Mouse (Mus musculus): ENCODE data around the gene Cdk9. TPM values are rescaled to one million over a fixed set of nuclear protein-coding genes. Genes with fewer than 3 reads are reported as not detected.

Gene Cdk9
- polyA plus RNA-seq, 1 experiment from 2014 or later, result 75.1 TPM

DNA sequence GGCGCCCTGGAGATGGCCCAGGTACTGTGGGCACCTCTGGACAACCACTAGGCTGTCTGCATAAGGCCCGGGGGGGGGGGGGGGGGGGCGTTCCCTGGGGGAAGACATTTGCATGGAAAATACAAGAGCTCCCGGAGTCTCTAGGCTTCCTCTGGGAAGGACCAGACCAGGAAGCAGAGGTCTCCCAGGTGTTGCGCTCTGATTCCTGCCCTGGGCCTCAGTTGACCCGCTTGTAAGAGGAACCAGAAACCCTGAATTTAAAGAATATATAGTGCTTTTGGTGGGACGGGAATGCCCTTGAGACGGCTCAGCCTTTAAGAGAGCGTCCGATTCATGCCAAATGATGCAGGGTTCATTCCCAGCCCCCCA, 38.8 kb upstream of the Cdk9 start:
- ATAC-seq (no peak), DNase-seq (ENCODE audit: low spot score) (no peak)
- Histone ChIP-seq H3K4me1 (ENCODE audit: control insufficient read depth, insufficient read depth, low read length) (0 out of 2 replicates have a peak, but pooled peaks cover 12% of the 10 kb centered on the region), H3K9me3 (replicated peaks; ENCODE audit: control insufficient read depth, low read length) (no peaks in the 10 kb centered on the region), H3K27ac (ENCODE audit: low read depth, low read length) (no peak overlapping the region), H3K9ac (ENCODE audit: low read length) (peak overlapping the region; percentile 46), H3K27me3 (replicated peaks; ENCODE audit: control insufficient read depth, insufficient read depth, low read length) (no peaks in the 10 kb centered on the region), H3K4me3 (ENCODE audit: low read depth, low read length) (peak overlapping the region; percentile 16), H3K4me2 (ENCODE audit: low read length) (peak overlapping the region; percentile 48), H3K36me3 (ENCODE audit: control insufficient read depth, insufficient read depth, low read length) (peaks cover 64% of the 10 kb centered on the region)
- WGBS, result 18% methylated on average over 8 of the region's 10 CpGs

- H3K4me2 ChIP-seq (ENCODE audit: low read length), result peak overlapping the region; percentile 48
- peak; percentile 65 for DNase-seq (ENCODE audit: low spot score)
- peak overlapping the region; percentile 16 for H3K4me3 ChIP-seq (ENCODE audit: low read depth, low read length)
- H3K27me3 ChIP-seq (replicated peaks; ENCODE audit: control insufficient read depth, insufficient read depth, low read length), result no peaks in the 10 kb centered on the region
- no peaks in the 10 kb centered on the region for H3K9me3 ChIP-seq (replicated peaks; ENCODE audit: control insufficient read depth, low read length)
- H3K9ac ChIP-seq (ENCODE audit: low read length), result peak overlapping the region; percentile 46
- H3K36me3 ChIP-seq (ENCODE audit: control insufficient read depth, insufficient read depth, low read length), result peaks cover 68% of the 10 kb centered on the region
- no peak overlapping the region; the same call in 1 of the 2 replicates for H3K27ac ChIP-seq (ENCODE audit: low read depth, low read length)
- 0 out of 2 replicates have a peak, but pooled peaks cover 12% of the 10 kb centered on the region for H3K4me1 ChIP-seq (ENCODE audit: control insufficient read depth, insufficient read depth, low read length)
- peak; percentile 81 for ATAC-seq
- WGBS, result 2% methylated on average over 31 of the region's 31 CpGs
These were observed 38.2 kb upstream of the Cdk9 start for GRCm38 (mm10) chr2:32750887-32751664.

- no peak overlapping the region for H3K4me2 ChIP-seq (ENCODE audit: low read length)
- no peak overlapping the region for H3K27ac ChIP-seq (ENCODE audit: low read depth, low read length)
- ATAC-seq, result no peak
- 0 out of 2 replicates have a peak, but pooled peaks cover 12% of the 10 kb centered on the region for H3K4me1 ChIP-seq (ENCODE audit: control insufficient read depth, insufficient read depth, low read length)
- H3K9ac ChIP-seq (ENCODE audit: low read length), result no peak overlapping the region
- no peak for DNase-seq (ENCODE audit: low spot score)
- 78% methylated on average over 7 of the region's 7 CpGs for WGBS
- H3K4me3 ChIP-seq (ENCODE audit: low read depth, low read length), result no peak overlapping the region
- no peaks in the 10 kb centered on the region for H3K27me3 ChIP-seq (replicated peaks; ENCODE audit: control insufficient read depth, insufficient read depth, low read length)
- peaks cover 77% of the 10 kb centered on the region for H3K36me3 ChIP-seq (ENCODE audit: control insufficient read depth, insufficient read depth, low read length)
- no peaks in the 10 kb centered on the region for H3K9me3 ChIP-seq (replicated peaks; ENCODE audit: control insufficient read depth, low read length)
These were observed 37.3 kb upstream of the Cdk9 start for GRCm38 (mm10) chr2:32750199-32750598.

DNA sequence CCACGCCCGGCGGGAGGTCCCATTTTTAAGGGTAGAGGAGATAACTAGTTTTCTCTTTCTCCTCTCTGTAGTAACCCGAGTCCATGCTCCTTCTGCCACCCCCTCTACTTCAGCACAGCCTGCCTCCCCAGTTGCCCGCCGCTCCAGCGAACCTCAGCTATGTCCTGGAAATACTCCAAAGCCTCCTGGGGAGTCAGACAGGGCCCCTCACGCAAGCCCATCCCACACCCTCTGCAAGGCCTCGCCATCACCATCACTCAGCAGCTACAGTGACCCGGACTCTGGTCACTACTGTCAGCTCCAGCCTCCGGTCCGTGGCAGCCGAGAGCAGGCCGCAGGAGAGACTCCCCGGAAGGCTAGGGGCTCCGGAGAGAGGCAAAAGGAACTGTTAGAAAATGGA, 36.2 kb upstream of the Cdk9 start:
- H3K27ac ChIP-seq (ENCODE audit: low read depth, low read length), result no peak overlapping the region
- H3K36me3 ChIP-seq (ENCODE audit: control insufficient read depth, insufficient read depth, low read length), result peaks cover 72% of the 10 kb centered on the region
- H3K4me3 ChIP-seq (ENCODE audit: low read depth, low read length), result no peak overlapping the region
- no peak overlapping the region for H3K4me2 ChIP-seq (ENCODE audit: low read length)
- ATAC-seq (no peak), DNase-seq (ENCODE audit: low spot score) (no peak)
- 87% methylated on average over 16 of the region's 16 CpGs for WGBS
- H3K9ac ChIP-seq (ENCODE audit: low read length), result no peak overlapping the region
- H3K9me3 ChIP-seq (replicated peaks; ENCODE audit: control insufficient read depth, low read length), result no peaks in the 10 kb centered on the region
- H3K27me3 ChIP-seq (replicated peaks; ENCODE audit: control insufficient read depth, insufficient read depth, low read length), result no peaks in the 10 kb centered on the region
- H3K4me1 ChIP-seq (ENCODE audit: control insufficient read depth, insufficient read depth, low read length), result 0 out of 2 replicates have a peak, but pooled peaks cover 12% of the 10 kb centered on the region

GRCm38 (mm10) chr2:32744272-32744982, 31.6 kb upstream of the Cdk9 start:
- Histone ChIP-seq H3K9ac (ENCODE audit: low read length) (no peak overlapping the region), H3K4me1 (ENCODE audit: control insufficient read depth, insufficient read depth, low read length) (no peaks in the 10 kb centered on the region), H3K4me3 (ENCODE audit: low read depth, low read length) (no peak overlapping the region), H3K27me3 (replicated peaks; ENCODE audit: control insufficient read depth, insufficient read depth, low read length) (no peaks in the 10 kb centered on the region), H3K27ac (ENCODE audit: low read depth, low read length) (no peak overlapping the region), H3K36me3 (ENCODE audit: control insufficient read depth, insufficient read depth, low read length) (peaks cover 43% of the 10 kb centered on the region), H3K4me2 (ENCODE audit: low read length) (no peak overlapping the region), H3K9me3 (replicated peaks; ENCODE audit: control insufficient read depth, low read length) (no peaks in the 10 kb centered on the region)
- ATAC-seq, result no peak
- no peak for DNase-seq (ENCODE audit: low spot score)
- WGBS, result 72% methylated on average over 15 of the region's 15 CpGs

DNA sequence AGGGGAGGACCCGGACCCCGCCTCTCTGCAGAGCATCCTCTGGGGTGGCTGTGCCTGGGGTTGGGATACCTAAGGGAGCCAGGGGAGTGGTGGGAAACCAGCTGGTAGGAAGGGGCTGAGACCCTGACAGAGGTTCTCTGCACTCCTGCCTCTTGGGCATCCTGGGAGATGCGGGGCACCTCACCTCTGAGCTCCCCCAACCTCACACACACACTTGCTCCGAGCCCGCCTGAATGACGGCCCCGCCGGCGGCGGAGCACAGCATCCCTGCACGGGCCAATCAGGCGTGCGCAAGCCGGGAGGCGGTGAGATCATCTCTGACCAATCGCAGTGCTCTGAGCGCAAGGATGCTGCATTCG, 29.3 kb upstream of the Cdk9 start:
- ATAC-seq (peak; percentile 94), DNase-seq (ENCODE audit: low spot score) (peak; percentile 94)
- no peaks in the 10 kb centered on the region for H3K4me1 ChIP-seq (ENCODE audit: control insufficient read depth, insufficient read depth, low read length)
- peak overlapping the region; percentile 80 for H3K27ac ChIP-seq (ENCODE audit: low read depth, low read length)
- H3K27me3 ChIP-seq (replicated peaks; ENCODE audit: control insufficient read depth, insufficient read depth, low read length), result no peaks in the 10 kb centered on the region
- peak overlapping the region; percentile 84 for H3K9ac ChIP-seq (ENCODE audit: low read length)
- peak overlapping the region; percentile 79 for H3K4me3 ChIP-seq (ENCODE audit: low read depth, low read length)
- no peaks in the 10 kb centered on the region for H3K9me3 ChIP-seq (replicated peaks; ENCODE audit: control insufficient read depth, low read length)
- H3K36me3 ChIP-seq (ENCODE audit: control insufficient read depth, insufficient read depth, low read length), result peaks cover 24% of the 10 kb centered on the region
- WGBS, result 0% methylated on average over 18 of the region's 18 CpGs
- peak overlapping the region; percentile 97 for H3K4me2 ChIP-seq (ENCODE audit: low read length)

DNA sequence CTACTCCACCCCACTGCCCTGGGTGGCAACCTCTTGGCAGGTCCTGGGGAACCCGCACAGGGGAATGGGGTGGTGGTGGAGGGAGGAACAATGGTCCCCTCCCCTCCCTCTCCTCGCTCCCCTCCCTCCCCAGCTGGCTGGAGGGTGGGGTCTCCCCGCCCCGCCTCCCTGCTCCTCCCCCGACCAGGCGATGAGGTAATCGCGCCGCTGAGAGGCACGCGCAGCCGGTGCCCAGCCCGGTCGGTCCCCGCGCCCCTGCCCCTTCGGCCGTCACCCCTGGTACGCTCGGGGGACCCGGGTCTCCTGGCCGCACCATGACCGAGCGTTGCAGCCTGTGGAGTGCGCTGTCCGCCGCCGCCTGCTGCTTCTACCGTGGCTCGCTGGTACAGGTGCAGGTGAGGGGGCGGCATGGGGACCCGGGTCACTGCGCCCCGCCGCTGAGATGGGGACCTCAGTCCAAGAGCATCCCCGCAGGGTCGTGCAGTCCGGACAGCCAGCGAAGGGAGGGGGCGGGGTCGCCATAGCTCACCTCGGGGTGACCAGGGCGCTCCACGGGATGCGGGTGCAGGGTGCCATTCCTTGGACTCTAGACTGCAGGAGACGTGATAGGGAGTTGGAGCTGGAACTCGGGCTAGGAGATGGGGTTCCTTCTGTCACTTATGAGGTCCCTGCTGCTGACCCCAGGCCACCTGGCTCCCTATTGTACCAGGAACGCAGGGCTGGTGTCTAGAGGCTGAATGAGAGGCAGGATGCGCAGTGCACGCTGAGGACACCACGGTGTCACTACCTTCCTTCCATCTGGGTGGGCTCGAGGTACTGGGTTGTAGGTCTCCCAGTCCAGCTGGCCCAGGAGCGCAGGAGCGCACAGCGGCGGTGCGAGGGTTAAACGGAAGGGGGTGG, 28.6 kb upstream of the Cdk9 start:
- WGBS, result 2% methylated on average over 45 of the region's 58 CpGs
- Histone ChIP-seq H3K4me2 (ENCODE audit: low read length) (peak overlapping the region; percentile 97), H3K4me1 (ENCODE audit: control insufficient read depth, insufficient read depth, low read length) (no peaks in the 10 kb centered on the region), H3K9me3 (replicated peaks; ENCODE audit: control insufficient read depth, low read length) (no peaks in the 10 kb centered on the region), H3K27me3 (replicated peaks; ENCODE audit: control insufficient read depth, insufficient read depth, low read length) (no peaks in the 10 kb centered on the region), H3K27ac (ENCODE audit: low read depth, low read length) (peak overlapping the region; percentile 80), H3K9ac (ENCODE audit: low read length) (peak overlapping the region; percentile 84), H3K4me3 (ENCODE audit: low read depth, low read length) (peak overlapping the region; percentile 79), H3K36me3 (ENCODE audit: control insufficient read depth, insufficient read depth, low read length) (peaks cover 19% of the 10 kb centered on the region)
- DNase-seq (ENCODE audit: low spot score), result peak; percentile 82
- peak; percentile 69 for ATAC-seq

- Histone ChIP-seq H3K9ac (ENCODE audit: low read length) (peak within 1 kb of the TSS; percentile 84), H3K9me3 (replicated peaks; ENCODE audit: control insufficient read depth, low read length) (no peaks in the 10 kb centered on the region), H3K4me1 (ENCODE audit: control insufficient read depth, insufficient read depth, low read length) (no peaks in the 10 kb centered on the region), H3K4me3 (ENCODE audit: low read depth, low read length) (peak within 1 kb of the TSS; percentile 79), H3K27ac (ENCODE audit: low read depth, low read length) (peak within 1 kb of the TSS; percentile 80), H3K27me3 (replicated peaks; ENCODE audit: control insufficient read depth, insufficient read depth, low read length) (no peaks in the 10 kb centered on the region), H3K4me2 (ENCODE audit: low read length) (peak within 1 kb of the TSS; percentile 97), H3K36me3 (ENCODE audit: control insufficient read depth, insufficient read depth, low read length) (peaks cover 13% of the 10 kb centered on the region)
- 6% methylated on average over 11 of the region's 11 CpGs for WGBS
- ATAC-seq, result peak; percentile 1; the same call in 1 of the 2 replicates
- no peak for DNase-seq (ENCODE audit: low spot score)
These were observed 28.0 kb upstream of the Cdk9 start, which contains the start of gene 6330409D20Rik for GRCm38 (mm10) chr2:32740916-32741272. TSS of gene 6330409D20Rik (minus strand) at chr2:32741016.

All from forebrain, embryonic 14.5 days (tissue).